Mouse (Mus musculus): ENCODE data around the gene Negr1.

DNA sequence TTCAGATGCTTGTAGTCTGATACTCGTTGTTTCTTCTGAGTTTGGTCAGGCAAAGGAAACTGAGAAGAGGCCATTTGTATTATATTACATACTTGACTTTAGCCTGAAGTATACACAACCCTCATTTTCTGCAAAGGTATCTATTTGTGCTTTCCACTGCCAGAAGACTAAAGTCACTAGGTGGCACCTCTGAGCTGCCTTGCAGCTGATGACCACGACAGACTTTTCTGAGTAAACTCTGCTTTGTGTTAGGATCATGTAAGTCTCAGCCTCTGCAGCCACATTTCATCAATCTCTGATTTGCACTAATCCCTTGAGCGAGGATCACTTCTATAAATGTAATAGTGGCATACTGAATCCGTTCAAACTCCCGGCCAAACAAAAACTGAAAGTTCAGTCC, 671.1 kb downstream of the Negr1 start:
- TF ChIP-seq CTCF (IDR thresholded peaks at IDR 0.05), result peak; percentile 71
- no peak for TF ChIP-seq POLR2A (IDR thresholded peaks at IDR 0.05; ENCODE audit: insufficient read depth, low read depth, low read length)

Data from heart, adult 2 months (tissue).